Mouse (Mus musculus): ENCODE data around the gene Mthfd1l.

Mthfd1l gene

DNA sequence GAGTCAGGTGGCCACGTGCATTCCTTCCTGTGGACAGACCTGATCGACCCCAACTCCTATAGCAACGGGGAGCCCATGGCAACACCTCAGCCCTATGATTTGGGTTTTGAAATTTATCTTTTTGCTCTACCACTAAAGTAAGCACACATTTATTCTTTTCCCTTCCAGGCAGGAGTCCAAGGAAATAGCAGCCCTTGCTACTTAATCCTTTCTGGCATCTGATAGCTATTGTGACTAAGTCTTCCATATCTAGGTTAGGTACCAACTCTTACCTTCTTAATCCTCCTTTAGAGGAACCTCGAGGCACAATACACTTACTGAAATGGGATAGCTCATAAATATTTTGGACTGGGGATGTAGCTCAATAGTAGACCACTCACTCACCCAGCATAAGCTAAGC, 180.1 kb downstream of the Mthfd1l start:
- no peak for DNase-seq (ENCODE audit: low read depth, low spot score)

DNA sequence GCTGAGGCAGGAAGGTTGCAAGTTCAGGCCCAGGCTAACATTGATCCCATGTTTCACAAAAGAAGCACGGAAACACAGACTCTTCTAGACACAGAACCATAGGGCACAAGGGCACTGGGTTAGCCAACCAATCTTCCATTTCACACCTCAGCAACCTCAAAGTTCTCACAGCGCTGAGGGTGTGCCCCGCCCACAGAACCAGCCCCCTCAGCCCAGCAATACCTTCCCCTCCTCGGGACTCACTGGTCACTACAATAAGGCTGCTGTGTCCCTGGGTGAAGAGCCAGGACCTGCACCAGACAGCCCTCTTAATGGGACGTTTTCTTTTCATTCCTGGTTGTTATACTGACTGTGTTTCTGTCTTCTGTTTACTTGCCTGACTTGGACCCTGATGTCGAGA, 181.1 kb downstream of the Mthfd1l start:
- no peak for DNase-seq (ENCODE audit: low read depth, low spot score)

GRCm38 (mm10) chr10:4155521-4155920, 182.6 kb downstream of the Mthfd1l start:
- DNase-seq (ENCODE audit: low read depth, low spot score), result no peak

DNA sequence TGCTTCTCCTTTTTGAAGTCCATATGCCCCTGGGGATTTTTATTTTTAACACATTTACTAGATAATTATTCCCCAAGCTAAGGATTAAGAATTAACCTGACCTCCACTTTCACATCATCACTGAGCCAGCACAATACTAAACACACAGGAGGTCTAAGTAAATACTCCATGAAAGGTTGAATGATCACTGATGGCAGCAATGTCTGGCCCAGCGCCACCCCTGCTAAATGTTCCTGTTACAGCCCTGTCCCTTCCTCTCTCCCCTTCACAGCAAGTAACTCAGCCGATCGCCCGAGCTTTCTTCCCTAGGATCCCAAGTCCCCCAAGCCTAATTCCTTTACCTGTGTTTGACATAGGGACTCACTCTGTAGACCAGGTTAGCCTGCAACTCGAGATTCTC, 185.6 kb downstream of the Mthfd1l start:
- DNase-seq (ENCODE audit: low read depth, low spot score), result no peak

- no peak for DNase-seq (ENCODE audit: low read depth, low spot score)
Observed at GRCm38 (mm10) chr10:4159541-4160090, 186.7 kb downstream of the Mthfd1l start.

DNA sequence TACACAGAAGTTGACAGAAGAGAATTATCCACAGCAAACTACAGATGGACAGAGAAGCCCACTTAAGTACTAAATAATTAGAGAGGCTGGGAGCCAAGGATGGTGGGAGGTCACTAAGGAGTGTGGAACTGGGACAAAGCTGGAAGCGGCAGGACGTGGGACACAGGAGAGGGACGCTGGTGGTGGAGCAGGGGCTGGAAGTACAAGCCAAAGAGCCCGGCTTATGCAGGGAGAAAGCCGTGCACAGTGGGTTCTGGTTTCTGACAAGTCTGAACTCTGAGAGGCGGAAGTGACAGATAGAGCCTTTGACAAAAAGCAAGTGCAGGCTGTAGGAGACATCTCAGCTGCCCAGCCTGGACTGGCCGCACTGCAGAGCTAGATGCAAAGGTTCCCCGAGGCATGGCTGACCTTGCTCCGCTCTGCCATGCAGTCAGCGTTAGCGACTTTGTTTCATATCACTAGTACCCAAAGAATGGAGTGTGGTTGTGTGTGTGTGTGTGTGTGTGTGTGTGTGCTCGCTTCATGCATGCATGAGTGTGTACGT, 187.4 kb downstream of the Mthfd1l start:
- no peak for DNase-seq (ENCODE audit: low read depth, low spot score)

GRCm38 (mm10) chr10:4162049-4162448, 189.1 kb downstream of the Mthfd1l start:
- no peak for DNase-seq (ENCODE audit: low read depth, low spot score)

- DNase-seq (ENCODE audit: low read depth, low spot score), result no peak
Observed at GRCm38 (mm10) chr10:4162976-4163375, 190.1 kb downstream of the Mthfd1l start.

GRCm38 (mm10) chr10:4164681-4165080, 191.8 kb downstream of the Mthfd1l start:
- no peak for DNase-seq (ENCODE audit: low read depth, low spot score)

GRCm38 (mm10) chr10:4168222-4168798, 195.4 kb downstream of the Mthfd1l start:
- DNase-seq (ENCODE audit: low read depth, low spot score), result no peak

- DNase-seq (ENCODE audit: low read depth, low spot score), result no peak
Observed at GRCm38 (mm10) chr10:4174229-4174628, 201.3 kb downstream of the Mthfd1l start.

- no peak for DNase-seq (ENCODE audit: low read depth, low spot score)
Observed at GRCm38 (mm10) chr10:4174717-4175116, 201.8 kb downstream of the Mthfd1l start.

GRCm38 (mm10) chr10:4177285-4177684, 204.4 kb downstream of the Mthfd1l start:
- no peak for DNase-seq (ENCODE audit: low read depth, low spot score)

- no peak for DNase-seq (ENCODE audit: low read depth, low spot score)
Observed at GRCm38 (mm10) chr10:4179049-4179790, 206.3 kb downstream of the Mthfd1l start.

GRCm38 (mm10) chr10:4181953-4182352, 209.0 kb downstream of the Mthfd1l start:
- no peak for DNase-seq (ENCODE audit: low read depth, low spot score)

DNA sequence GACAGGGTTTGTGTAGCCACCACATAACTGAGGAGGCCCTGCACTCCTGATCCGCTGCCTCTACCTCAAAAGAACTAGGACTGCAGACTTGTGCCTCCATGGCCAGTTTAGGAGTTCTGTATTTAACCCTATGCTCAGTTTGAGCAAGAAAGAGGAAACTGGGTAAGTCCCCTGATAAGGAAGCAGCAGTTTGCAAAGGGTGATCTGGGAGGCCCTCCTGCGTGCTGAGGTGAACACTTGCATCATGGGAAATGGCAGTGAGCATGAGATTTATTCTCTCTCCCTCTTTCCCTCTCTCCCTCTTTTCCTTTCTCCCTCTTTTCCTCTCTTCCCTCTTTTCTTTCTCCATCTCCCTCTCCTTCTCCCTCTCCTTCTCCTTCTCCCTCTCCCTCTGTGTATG, 209.5 kb downstream of the Mthfd1l start:
- no peak for DNase-seq (ENCODE audit: low read depth, low spot score)

- no peak for DNase-seq (ENCODE audit: low read depth, low spot score)
Observed at GRCm38 (mm10) chr10:4188614-4189402, 215.9 kb downstream of the Mthfd1l start.

DNA sequence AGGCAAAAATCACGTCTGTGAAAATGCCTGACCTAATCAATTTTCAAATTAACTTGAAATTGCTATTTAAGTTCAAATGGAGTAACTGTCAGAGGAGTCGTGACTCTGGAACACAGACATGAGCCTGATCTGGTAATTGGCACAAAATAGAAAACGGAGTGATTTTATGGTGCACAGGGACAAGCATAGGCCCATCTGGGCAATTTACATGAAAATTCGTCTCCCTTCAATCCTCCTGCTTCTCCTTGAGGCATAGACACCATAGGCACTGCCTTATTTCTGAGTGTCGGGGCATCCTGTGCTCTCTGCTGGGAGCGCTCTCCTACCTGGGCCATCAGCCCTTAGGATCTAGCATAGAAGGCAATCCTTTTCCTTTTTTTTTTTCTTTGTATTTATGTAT, 216.5 kb downstream of the Mthfd1l start:
- no peak for DNase-seq (ENCODE audit: low read depth, low spot score)

- DNase-seq (ENCODE audit: low read depth, low spot score), result no peak
Observed at GRCm38 (mm10) chr10:4198978-4199377, 226.1 kb downstream of the Mthfd1l start.

- no peak for DNase-seq (ENCODE audit: low read depth, low spot score)
Observed at GRCm38 (mm10) chr10:4199926-4200325, 227.0 kb downstream of the Mthfd1l start.

- DNase-seq (ENCODE audit: low read depth, low spot score), result no peak
Observed at GRCm38 (mm10) chr10:4200546-4201104, 227.7 kb downstream of the Mthfd1l start.

GRCm38 (mm10) chr10:4201141-4201540, 228.2 kb downstream of the Mthfd1l start:
- DNase-seq (ENCODE audit: low read depth, low spot score), result no peak

Measured in c-Kit-negative CD71-positive TER-119-positive erythroid progenitor cells, embryonic 14.5 days (primary cell).